Mouse (Mus musculus) right cerebral cortex, postnatal 36 days (tissue): ENCODE data around the gene A430078G23Rik.
"Not testable (repeated sequence)": the region's sequence is repeated elsewhere in the genome, so short reads cannot be mapped to it uniquely, and the experiment has no call there.

Experiments used
- DNase-seq, 2 experiments: peaks; one replicate each; pipeline ENCODE4 v3.0.0; 2022; ENCODE audit warnings: low spot score in 2 of 2, mixed read lengths in 1 of 2

The A430078G23Rik gene

GRCm38 (mm10) chr8:3353189-3353810 is at the start of gene A430078G23Rik:
A430078G23Rik (plus strand) TSS chr8:3353415.
- no peak for DNase-seq

- not testable (repeated sequence) for DNase-seq
These were observed 44.9 kb upstream of the A430078G23Rik start for GRCm38 (mm10) chr8:3308205-3308800.

GRCm38 (mm10) chr8:3309636-3310035 is 43.6 kb upstream of the A430078G23Rik start:
- no peak for DNase-seq

GRCm38 (mm10) chr8:3311482-3311881 is 41.7 kb upstream of the A430078G23Rik start:
- DNase-seq = no peak

GRCm38 (mm10) chr8:3313417-3313816 is 39.8 kb upstream of the A430078G23Rik start:
- not testable (repeated sequence) for DNase-seq

- DNase-seq = no peak
These were observed 39.4 kb upstream of the A430078G23Rik start for GRCm38 (mm10) chr8:3313843-3314242.

- no peak for DNase-seq
These were observed 38.9 kb upstream of the A430078G23Rik start for GRCm38 (mm10) chr8:3314345-3314744.

- DNase-seq = no peak
These were observed 36.6 kb upstream of the A430078G23Rik start for GRCm38 (mm10) chr8:3316585-3316984.

- not testable (repeated sequence) for DNase-seq
These were observed 33.9 kb upstream of the A430078G23Rik start for GRCm38 (mm10) chr8:3319267-3319666.

GRCm38 (mm10) chr8:3324253-3324652 is 29.0 kb upstream of the A430078G23Rik start:
- no peak for DNase-seq

GRCm38 (mm10) chr8:3327056-3327455 is 26.2 kb upstream of the A430078G23Rik start:
- DNase-seq = no peak

GRCm38 (mm10) chr8:3327538-3328245 is 25.5 kb upstream of the A430078G23Rik start:
- DNase-seq = no peak

- DNase-seq = no peak
These were observed 22.6 kb upstream of the A430078G23Rik start for GRCm38 (mm10) chr8:3330662-3331061.

- DNase-seq = no peak
These were observed 21.5 kb upstream of the A430078G23Rik start for GRCm38 (mm10) chr8:3331692-3332091.

GRCm38 (mm10) chr8:3335881-3336280 is 17.3 kb upstream of the A430078G23Rik start:
- DNase-seq = no peak

- DNase-seq = no peak
These were observed 16.3 kb upstream of the A430078G23Rik start for GRCm38 (mm10) chr8:3336658-3337524.

- DNase-seq = not testable (repeated sequence)
These were observed 15.7 kb upstream of the A430078G23Rik start for GRCm38 (mm10) chr8:3337525-3337824.

GRCm38 (mm10) chr8:3337971-3338370 is 15.2 kb upstream of the A430078G23Rik start:
- DNase-seq = no peak

- not testable (repeated sequence) for DNase-seq
These were observed 12.5 kb upstream of the A430078G23Rik start for GRCm38 (mm10) chr8:3340711-3341110.

GRCm38 (mm10) chr8:3345337-3345736 is 7.9 kb upstream of the A430078G23Rik start:
- no peak for DNase-seq

GRCm38 (mm10) chr8:3346691-3347413 is 6.4 kb upstream of the A430078G23Rik start:
- DNase-seq = no peak
